Mouse (Mus musculus) stomach, embryonic 14.5 days (tissue): Measurements from ENCODE around the gene Ugt1a9. TPM values are rescaled to one million over a fixed set of nuclear protein-coding genes. Genes with fewer than 3 reads are reported as not detected.
"Not testable (repeated sequence)": the region's sequence is repeated elsewhere in the genome, so short reads cannot be mapped to it uniquely, and the experiment has no call there.

Experiments used
- ATAC-seq: fragments of 200-750 bp; cut with Nextera tagmentation; 2 replicates; pipeline ENCODE4 v1.8.0; 2017; ENCODE audit warnings: low read depth, moderate TSS enrichment; ENCODE audit not compliant: insufficient number of reproducible peaks, insufficient read depth, low FRiP score
- H3K27ac ChIP-seq: fragments of 300-500 bp; sonication (generic); 2 replicates; pipeline ENCODE4 v1.5.1; 2014; ENCODE audit warnings: mild to moderate bottlenecking, low read length, moderate library complexity, mixed read lengths
- H3K27me3 ChIP-seq: fragments of 300-500 bp; sonication (generic); 2 replicates; pipeline ENCODE4 v1.6.1; 2014; ENCODE audit warnings: low read length, control low read depth, mixed read lengths; ENCODE audit not compliant: control insufficient read depth, insufficient read depth
- H3K36me3 ChIP-seq: fragments of 300-500 bp; sonication (generic); 2 replicates; pipeline ENCODE4 v1.6.1; 2014; ENCODE audit warnings: mild to moderate bottlenecking, control low read depth, low read length, moderate library complexity, mixed read lengths; ENCODE audit not compliant: control insufficient read depth, insufficient read depth
- H3K4me1 ChIP-seq: fragments of 300-500 bp; sonication (generic); 2 replicates; pipeline ENCODE4 v1.6.1; 2014; ENCODE audit warnings: low read length, control low read depth, mixed read lengths; ENCODE audit not compliant: control insufficient read depth, insufficient read depth
- H3K4me2 ChIP-seq: fragments of 300-500 bp; sonication (generic); replicated peaks from 2 replicates; pipeline ENCODE4 v1.6.1; 2014; ENCODE audit warnings: low read depth, low read length, control low read depth
- H3K4me3 ChIP-seq: fragments of 300-500 bp; sonication (generic); 2 replicates; pipeline ENCODE4 v1.5.1; 2014; ENCODE audit warnings: low read depth, low read length, control low read depth
- H3K9ac ChIP-seq: fragments of 300-500 bp; sonication (generic); replicated peaks from 2 replicates; pipeline ENCODE4 v1.6.1; 2014; ENCODE audit warnings: low read depth, mild to moderate bottlenecking, control low read depth, low read length, moderate library complexity, mixed read lengths
- H3K9me3 ChIP-seq: fragments of 300-500 bp; sonication (generic); 2 replicates; pipeline ENCODE4 v1.6.1; 2016; ENCODE audit warnings: low read depth, low read length, control low read depth; ENCODE audit not compliant: control insufficient read depth
- WGBS: fragments of 180-500 bp; shearing (Covaris S2); extraction: QIAGEN DNeasy Blood & Tissue Kit; methylation state at CpG from one replicate; pipeline ENCODE4 v1.1.7; 2014; 5-methylcytosine and 5-hydroxymethylcytosine counted together
- polyA plus RNA-seq: library from polyadenylated mRNA; unstranded; fragments of >200 nt; fragmentation: Nextera tagmentation; extraction: Ambion mirVana; gene quantifications from 2 replicates; pipeline ENCODE4 v1.2.1, GENCODE M21; 2014

Gene Ugt1a9
- polyA plus RNA-seq, 1 experiment from 2014 or later = 0.46 TPM

DNA sequence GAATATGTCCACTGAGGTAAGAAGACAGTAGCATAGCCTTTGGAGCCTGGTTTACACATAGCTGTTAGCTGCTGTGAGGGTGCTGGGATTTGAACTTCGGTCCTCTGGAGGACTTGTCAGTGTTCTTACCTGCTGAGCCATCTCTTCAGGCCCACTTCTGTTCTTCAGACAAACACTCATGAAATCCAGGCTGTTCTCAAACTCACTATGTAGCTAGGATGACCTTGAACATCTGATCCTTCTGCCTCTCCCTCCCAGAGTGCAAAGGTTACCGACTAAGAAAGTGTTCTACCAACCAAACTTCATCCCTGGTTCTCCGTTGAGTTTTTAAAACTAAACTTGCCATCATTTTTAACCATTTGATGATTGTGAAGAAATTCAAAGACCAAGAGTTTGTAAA is 66.7 kb downstream of the Ugt1a9 start:
- Histone ChIP-seq H3K27ac (no peak overlapping the region), H3K36me3 (no peaks in the 10 kb centered on the region), H3K27me3 (no peaks in the 10 kb centered on the region), H3K4me2 (no peak overlapping the region), H3K4me1 (peaks cover 2% of the 10 kb centered on the region; the same call in 1 of the 2 replicates), H3K9ac (no peak overlapping the region), H3K9me3 (no peaks in the 10 kb centered on the region), H3K4me3 (no peak overlapping the region)
- ATAC-seq = no peak
- 84% methylated on average over 3 of the region's 3 CpGs for WGBS

DNA sequence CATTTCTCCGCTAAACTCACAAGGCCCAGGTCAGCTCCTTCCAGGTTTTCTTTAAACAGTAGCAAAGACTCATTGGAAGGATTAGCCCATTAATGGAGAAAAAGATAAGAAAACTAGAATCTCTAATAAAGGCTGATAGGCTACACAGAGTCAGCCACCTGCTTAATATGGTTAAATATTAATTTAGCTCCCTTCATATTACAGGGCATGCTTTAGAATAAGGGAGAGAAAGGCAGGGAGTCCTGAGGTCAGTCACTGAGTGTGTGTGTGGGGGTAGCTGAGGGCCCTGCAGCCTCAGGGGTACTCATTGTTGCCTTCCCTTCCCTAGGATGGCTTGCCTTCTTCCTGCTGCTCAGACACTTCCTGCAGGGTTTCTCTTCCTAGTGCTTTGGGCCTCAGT is 67.5 kb downstream of the Ugt1a9 start:
- WGBS = 85% methylated on average over 1 of the region's 1 CpGs
- Histone ChIP-seq H3K9me3 (no peaks in the 10 kb centered on the region), H3K9ac (no peak overlapping the region), H3K4me1 (peaks cover 2% of the 10 kb centered on the region; the same call in 1 of the 2 replicates), H3K27me3 (no peaks in the 10 kb centered on the region), H3K36me3 (no peaks in the 10 kb centered on the region), H3K4me3 (no peak overlapping the region), H3K4me2 (no peak overlapping the region), H3K27ac (no peak overlapping the region)
- no peak for ATAC-seq

DNA sequence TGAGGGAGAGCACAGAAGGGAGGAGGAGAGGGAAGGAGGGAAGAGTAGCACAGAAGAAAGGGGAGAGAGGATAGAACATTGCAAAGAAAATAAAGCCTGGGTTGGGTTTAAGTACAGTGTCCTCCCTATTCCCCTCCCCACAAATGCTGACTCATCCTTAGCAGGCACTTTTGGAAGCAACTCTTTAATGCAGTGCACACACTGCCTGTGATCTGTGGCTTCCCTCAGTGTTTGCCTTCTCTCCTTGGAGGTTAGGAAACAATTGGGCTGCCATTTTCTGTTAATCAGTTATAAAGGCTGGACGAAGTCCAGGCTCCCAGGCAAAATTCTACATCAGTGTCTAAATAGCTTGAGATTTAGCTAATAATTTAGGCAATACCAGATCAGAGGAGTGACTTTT is 69.9 kb downstream of the Ugt1a9 start:
- H3K27me3 ChIP-seq, H3K36me3 ChIP-seq, H3K4me1 ChIP-seq, H3K4me3 ChIP-seq, H3K9ac ChIP-seq, H3K4me2 ChIP-seq, H3K9me3 ChIP-seq, H3K27ac ChIP-seq: not testable (repeated sequence)
- 54% methylated on average over 1 of the region's 1 CpGs for WGBS
- peak; percentile 83; the same call in 1 of the 2 replicates for ATAC-seq

- H3K9me3 ChIP-seq, H3K4me1 ChIP-seq, H3K4me2 ChIP-seq, H3K4me3 ChIP-seq, H3K27me3 ChIP-seq, H3K36me3 ChIP-seq, H3K27ac ChIP-seq, H3K9ac ChIP-seq: not testable (repeated sequence)
- WGBS = 3% methylated on average over 5 of the region's 5 CpGs
- peak; percentile 33; the same call in 1 of the 2 replicates for ATAC-seq
Observed at GRCm38 (mm10) chr1:88143966-88144675, 73.5 kb downstream of the Ugt1a9 start.

DNA sequence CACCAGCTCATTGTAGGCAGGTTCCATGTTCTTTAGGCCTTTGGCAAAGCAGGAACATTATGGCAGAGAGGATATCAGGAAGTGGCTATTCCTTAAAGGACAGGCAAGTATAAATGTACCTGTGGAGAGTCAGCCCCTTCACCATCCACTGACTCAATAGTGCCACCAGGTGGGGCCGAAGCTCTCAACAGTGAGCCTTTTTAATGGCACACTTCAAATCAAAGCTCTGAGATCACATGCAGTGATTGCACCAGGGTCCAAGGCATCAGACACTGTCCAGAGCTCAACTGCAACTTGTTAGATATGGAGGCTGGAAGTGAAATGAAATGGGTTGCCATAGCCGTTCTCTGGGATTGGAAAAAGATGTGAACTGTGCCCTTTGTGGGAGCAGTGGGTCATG is 74.7 kb downstream of the Ugt1a9 start:
- H3K4me2 ChIP-seq, H3K9me3 ChIP-seq: not testable (repeated sequence)
- 66% methylated on average over 2 of the region's 2 CpGs for WGBS

GRCm38 (mm10) chr1:88150133-88150532 is 79.5 kb downstream of the Ugt1a9 start:
- H3K4me1 ChIP-seq, ATAC-seq, H3K27ac ChIP-seq, H3K36me3 ChIP-seq, H3K4me3 ChIP-seq, H3K9me3 ChIP-seq, H3K9ac ChIP-seq, H3K27me3 ChIP-seq, H3K4me2 ChIP-seq: not testable (repeated sequence)
- WGBS = 59% methylated on average over 2 of the region's 2 CpGs

More for the DNA sequence above, 74.7 kb downstream of the Ugt1a9 start:
- not testable (repeated sequence) for H3K27me3 ChIP-seq, H3K9ac ChIP-seq, H3K27ac ChIP-seq, H3K36me3 ChIP-seq, H3K4me1 ChIP-seq, H3K4me3 ChIP-seq, ATAC-seq

DNA sequence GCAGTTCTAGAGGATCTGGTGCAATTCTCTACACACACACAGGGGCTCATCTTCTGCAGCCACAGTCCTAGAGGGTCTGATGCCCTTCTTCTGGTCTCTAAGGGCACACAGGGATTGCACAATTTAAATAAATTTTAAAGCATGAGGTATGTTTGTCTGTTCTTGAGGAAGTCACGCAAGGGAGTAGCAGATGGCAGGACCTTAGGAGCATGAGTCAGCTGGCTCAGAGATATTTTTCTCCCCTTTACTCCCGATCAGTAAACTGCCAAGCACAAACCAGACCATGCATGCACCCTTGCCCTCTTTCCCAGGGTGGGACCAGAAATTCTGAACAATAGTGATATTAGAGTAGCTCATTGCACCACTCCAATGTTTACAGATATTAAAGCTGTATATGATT is 87.8 kb downstream of the Ugt1a9 start:
- WGBS = 60% methylated on average over 2 of the region's 2 CpGs
- H3K4me3 ChIP-seq = no peak overlapping the region
- H3K27ac ChIP-seq = no peak overlapping the region
- H3K4me1 ChIP-seq = no peaks in the 10 kb centered on the region
- no peaks in the 10 kb centered on the region for H3K9me3 ChIP-seq
- H3K36me3 ChIP-seq = no peaks in the 10 kb centered on the region
- ATAC-seq = no peak
- no peaks in the 10 kb centered on the region for H3K27me3 ChIP-seq
- no peak overlapping the region for H3K9ac ChIP-seq
- no peak overlapping the region for H3K4me2 ChIP-seq

GRCm38 (mm10) chr1:88165711-88166110 is 95.1 kb downstream of the Ugt1a9 start, which contains the start of gene Ugt1a5:
TSS of gene Ugt1a5 (plus strand) at chr1:88166012.
- 76% methylated on average over 5 of the region's 5 CpGs for WGBS
- Histone ChIP-seq H3K4me2 (no peak within 1 kb of the TSS), H3K36me3 (no peaks in the 10 kb centered on the region), H3K4me1 (no peaks in the 10 kb centered on the region), H3K4me3 (no peak within 1 kb of the TSS), H3K27ac (no peak within 1 kb of the TSS), H3K27me3 (no peaks in the 10 kb centered on the region), H3K9me3 (no peaks in the 10 kb centered on the region), H3K9ac (no peak within 1 kb of the TSS)
- no peak for ATAC-seq

- ATAC-seq, H3K27ac ChIP-seq, H3K4me3 ChIP-seq, H3K36me3 ChIP-seq, H3K4me1 ChIP-seq, H3K9me3 ChIP-seq, H3K9ac ChIP-seq, H3K4me2 ChIP-seq, H3K27me3 ChIP-seq: not testable (repeated sequence)
- WGBS = 83% methylated on average over 5 of the region's 7 CpGs
Observed at GRCm38 (mm10) chr1:88172190-88172589, 101.6 kb downstream of the Ugt1a9 start.
